Mouse (Mus musculus) E14TG2a.4 (cell line): ENCODE results near the gene Sstr4.

ENCODE experiments used
- H3K27me3 ChIP-seq: 2 replicates; pipeline ENCODE4 v1.6.1; 2014; ENCODE audit warnings: low read length, control low read depth; ENCODE audit not compliant: insufficient read depth
- H3K36me3 ChIP-seq: 2 replicates; pipeline ENCODE4 v1.6.1; 2014; ENCODE audit warnings: low read length, control low read depth; ENCODE audit not compliant: insufficient read depth
- H3K4me1 ChIP-seq: replicated peaks from 2 replicates; pipeline ENCODE4 v1.6.1; 2014; ENCODE audit warnings: low read depth, low read length, control low read depth
- H3K4me3 ChIP-seq: replicated peaks from 2 replicates; pipeline ENCODE4 v1.5.1; 2014; ENCODE audit warnings: mild to moderate bottlenecking, low read length
- H3K9me3 ChIP-seq: 2 replicates; pipeline ENCODE4 v1.6.1; 2014; ENCODE audit warnings: low read length, control low read depth
- CTCF ChIP-seq: conservative IDR thresholded peaks from 2 replicates; pipeline ENCODE4 v1.5.1; 2014; ENCODE audit warnings: low read length
- NANOG ChIP-seq: IDR thresholded peaks from 2 replicates; pipeline ENCODE4 v1.6.1; 2014; ENCODE audit warnings: borderline replicate concordance, low read length, mixed read lengths
- POU5F1 ChIP-seq: IDR thresholded peaks from 2 replicates; pipeline ENCODE4 v1.6.1; 2014; ENCODE audit warnings: low read length, borderline replicate concordance

Gene Sstr4

DNA sequence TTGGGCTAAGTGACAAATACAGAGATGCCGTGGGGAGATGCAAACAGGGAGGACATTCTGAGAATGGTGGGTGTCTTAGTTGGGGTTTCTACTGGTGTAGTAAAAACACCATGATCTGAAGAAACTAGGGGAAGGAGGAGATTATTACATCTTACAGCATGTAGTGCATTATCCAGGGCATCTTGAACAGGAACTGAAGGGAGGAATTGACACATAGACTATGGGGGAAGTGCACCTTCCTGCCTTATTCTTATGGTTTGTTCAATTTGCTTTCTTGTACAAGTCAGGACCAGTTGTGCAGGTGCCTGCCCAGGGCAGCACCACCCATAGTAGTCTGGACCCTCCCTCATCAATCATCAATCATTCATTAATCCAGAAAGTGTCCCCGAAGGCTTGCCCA is 8.2 kb upstream of the Sstr4 start:
- Histone ChIP-seq H3K4me3 (no peak overlapping the region), H3K36me3 (no peaks in the 10 kb centered on the region), H3K27me3 (peaks cover 7% of the 10 kb centered on the region; the same call in 1 of the 2 replicates), H3K9me3 (no peaks in the 10 kb centered on the region; the same call in 1 of the 2 replicates), H3K4me1 (no peaks in the 10 kb centered on the region)
- TF ChIP-seq CTCF (no peak), POU5F1 (no peak), NANOG (no peak)

DNA sequence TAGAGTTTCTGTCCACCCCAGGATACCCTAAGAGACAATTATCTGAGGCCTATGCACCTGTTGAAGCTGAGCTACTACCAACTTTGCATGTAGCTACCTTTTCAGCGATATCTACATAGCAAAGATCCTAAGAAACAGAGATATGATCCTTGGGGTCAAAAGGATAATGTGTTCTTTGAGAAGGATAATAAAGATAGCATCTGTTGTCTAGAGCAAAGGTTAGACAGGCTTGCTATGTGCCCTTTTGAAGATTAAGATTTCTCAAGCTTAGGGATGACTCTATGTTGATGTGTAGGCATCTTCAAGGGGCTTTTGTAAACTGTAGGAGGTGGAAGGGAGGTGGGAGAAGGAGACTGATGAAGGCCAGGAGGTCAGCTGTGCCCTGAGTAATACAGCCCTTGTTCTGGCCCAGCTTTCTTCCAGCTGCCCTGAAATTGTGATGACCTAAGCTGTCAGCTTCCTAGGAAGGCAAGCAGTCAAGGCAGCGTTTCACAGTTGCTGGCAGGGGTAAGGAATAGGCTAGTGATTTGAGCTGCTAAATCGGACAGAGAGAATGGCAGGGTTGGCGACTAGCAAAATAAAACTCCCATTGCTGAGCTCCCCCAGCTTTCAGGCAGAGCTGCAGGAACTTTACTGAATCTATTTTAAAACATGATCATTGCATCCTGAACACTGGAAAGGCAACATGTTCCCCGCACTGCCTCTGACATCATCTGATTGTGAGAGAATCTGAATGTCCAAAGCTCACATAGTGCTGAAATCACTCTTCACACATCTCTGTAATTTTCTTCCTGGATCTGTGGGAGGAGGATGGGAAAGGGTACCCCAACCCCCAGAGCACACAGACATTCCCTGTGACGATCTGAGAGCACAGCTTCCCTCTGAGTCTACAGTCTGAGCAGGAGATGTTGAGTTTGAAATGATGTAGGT is 7.2 kb upstream of the Sstr4 start:
- Histone ChIP-seq H3K36me3 (no peaks in the 10 kb centered on the region), H3K27me3 (peaks cover 14% of the 10 kb centered on the region; the same call in 1 of the 2 replicates), H3K9me3 (no peaks in the 10 kb centered on the region; the same call in 1 of the 2 replicates), H3K4me3 (no peak overlapping the region), H3K4me1 (no peaks in the 10 kb centered on the region)
- TF ChIP-seq CTCF (no peak), POU5F1 (no peak), NANOG (no peak)

DNA sequence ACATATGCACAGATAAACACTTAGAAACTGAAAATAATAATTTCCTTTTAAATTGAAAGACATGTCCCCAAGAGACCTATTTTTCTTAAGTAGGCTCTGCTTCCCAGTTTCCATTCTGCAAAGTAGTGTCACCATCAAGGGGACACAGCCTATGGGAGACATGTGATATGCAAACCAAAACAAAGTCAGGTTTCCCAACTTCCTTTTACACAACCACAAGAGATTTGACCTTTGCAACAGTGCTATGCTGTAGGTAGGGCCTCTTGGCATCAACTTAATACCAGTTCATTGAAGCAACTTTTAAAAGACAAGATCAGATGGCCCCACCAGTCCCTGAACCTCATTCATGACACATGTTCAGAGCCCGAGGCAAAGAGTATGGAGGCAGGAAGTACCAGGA is 2.0 kb upstream of the Sstr4 start:
- Histone ChIP-seq H3K36me3 (no peaks in the 10 kb centered on the region), H3K4me3 (no peak overlapping the region), H3K27me3 (peaks cover 63% of the 10 kb centered on the region), H3K4me1 (peaks cover 17% of the 10 kb centered on the region), H3K9me3 (no peaks in the 10 kb centered on the region)
- TF ChIP-seq POU5F1 (no peak), CTCF (no peak), NANOG (no peak)

DNA sequence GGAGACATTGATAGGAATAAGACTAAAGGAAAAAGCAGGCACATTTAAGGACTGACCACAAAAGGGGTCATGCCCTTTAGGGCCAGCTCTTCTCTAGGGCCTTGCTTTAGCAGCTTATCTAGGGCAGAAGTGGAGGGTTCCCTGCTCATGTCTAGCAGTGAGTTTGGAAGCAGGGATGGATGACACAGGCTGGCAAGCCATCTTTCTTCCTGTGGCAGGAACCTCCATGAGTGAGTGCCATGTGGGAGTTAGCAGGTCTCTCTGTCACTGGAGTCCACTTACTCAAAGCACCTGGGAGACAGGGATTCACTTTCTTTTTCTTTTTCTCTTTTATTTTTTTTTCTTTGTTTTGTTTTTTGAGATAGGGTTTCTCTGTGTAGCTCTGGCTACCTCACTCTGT is 1.3 kb upstream of the Sstr4 start:
- Histone ChIP-seq H3K4me1 (peaks cover 17% of the 10 kb centered on the region), H3K4me3 (no peak overlapping the region), H3K36me3 (no peaks in the 10 kb centered on the region), H3K27me3 (peaks cover 67% of the 10 kb centered on the region), H3K9me3 (no peaks in the 10 kb centered on the region)
- no peak for TF ChIP-seq NANOG
- no peak for TF ChIP-seq POU5F1

DNA sequence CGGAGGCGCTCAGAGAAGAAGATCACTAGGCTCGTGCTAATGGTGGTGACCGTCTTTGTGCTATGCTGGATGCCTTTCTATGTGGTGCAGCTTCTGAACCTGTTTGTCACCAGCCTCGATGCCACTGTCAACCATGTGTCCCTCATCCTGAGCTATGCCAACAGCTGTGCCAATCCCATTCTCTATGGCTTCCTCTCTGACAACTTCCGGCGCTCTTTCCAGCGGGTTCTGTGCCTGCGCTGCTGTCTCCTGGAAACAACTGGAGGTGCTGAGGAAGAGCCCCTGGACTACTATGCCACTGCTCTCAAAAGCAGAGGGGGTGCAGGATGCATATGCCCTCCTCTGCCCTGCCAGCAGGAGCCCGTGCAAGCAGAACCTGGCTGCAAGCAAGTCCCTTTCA is 1.1 kb downstream of the Sstr4 start:
- TF ChIP-seq NANOG (no peak), POU5F1 (no peak), CTCF (no peak)
- H3K4me1 ChIP-seq, result peaks cover 31% of the 10 kb centered on the region
- H3K27me3 ChIP-seq, result peaks cover 66% of the 10 kb centered on the region
- peak overlapping the region; percentile 78 for H3K4me3 ChIP-seq
- no peaks in the 10 kb centered on the region for H3K9me3 ChIP-seq
- no peaks in the 10 kb centered on the region for H3K36me3 ChIP-seq

DNA sequence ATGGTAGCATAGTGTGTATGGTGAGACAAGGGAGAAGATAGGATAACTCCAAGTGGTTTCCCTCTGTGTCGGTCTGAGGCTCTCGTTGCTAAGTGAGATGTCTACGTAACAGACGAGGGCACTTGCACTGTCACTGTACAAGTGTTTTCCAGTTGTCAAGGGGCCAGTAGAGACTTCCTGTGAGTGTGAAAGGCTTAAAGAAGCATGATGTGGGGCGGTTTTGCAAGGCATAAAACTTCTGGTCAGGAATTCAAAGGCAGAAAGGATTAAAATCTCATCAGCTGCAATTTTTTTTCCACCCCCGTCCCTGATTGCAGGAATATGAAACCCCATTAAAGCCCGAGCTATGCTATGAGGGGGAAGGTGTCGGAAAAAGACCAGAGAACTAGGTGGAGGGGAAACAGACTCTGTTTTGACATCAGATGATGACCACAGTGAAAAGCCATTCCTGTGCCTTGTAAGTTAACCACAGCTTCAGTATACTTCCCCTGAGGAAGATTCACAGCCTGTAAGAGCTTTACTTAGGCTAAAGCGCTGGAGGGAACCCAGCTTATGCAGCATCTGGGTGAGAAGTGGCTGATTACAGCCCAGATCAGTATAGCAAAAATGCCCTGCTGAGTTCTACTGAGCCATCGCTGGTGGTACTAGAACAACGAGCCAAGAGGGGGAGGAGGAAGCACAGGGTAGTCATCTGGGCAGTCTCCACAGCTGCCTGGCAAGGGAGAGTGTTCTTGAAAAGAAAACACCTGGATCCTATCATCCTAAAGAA is 2.1 kb downstream of the Sstr4 start:
- no peak overlapping the region for H3K4me3 ChIP-seq
- H3K4me1 ChIP-seq, result peaks cover 32% of the 10 kb centered on the region
- H3K27me3 ChIP-seq, result peaks cover 60% of the 10 kb centered on the region
- H3K9me3 ChIP-seq, result no peaks in the 10 kb centered on the region
- H3K36me3 ChIP-seq, result no peaks in the 10 kb centered on the region
- TF ChIP-seq POU5F1 (no peak), CTCF (no peak), NANOG (no peak)

DNA sequence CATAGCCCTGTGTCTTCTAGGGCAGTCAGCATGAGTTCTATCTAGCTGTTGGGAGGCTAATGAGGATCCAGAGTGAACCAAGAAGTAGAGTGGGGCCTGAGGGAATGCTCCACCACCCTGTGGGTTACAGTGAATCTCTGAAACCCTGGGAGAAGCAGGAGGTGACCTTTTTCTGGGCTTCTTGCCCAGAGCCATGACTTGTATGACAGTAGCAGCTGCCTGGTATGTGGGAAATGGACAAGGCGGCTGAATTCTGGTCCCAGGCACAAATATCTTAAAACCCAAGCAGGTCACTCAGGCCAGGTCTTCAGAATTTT is 2.6 kb downstream of the Sstr4 start:
- TF ChIP-seq POU5F1, result no peak
- TF ChIP-seq NANOG, result no peak
- TF ChIP-seq CTCF, result no peak
- Histone ChIP-seq H3K4me1 (peaks cover 35% of the 10 kb centered on the region), H3K36me3 (no peaks in the 10 kb centered on the region), H3K27me3 (peaks cover 55% of the 10 kb centered on the region), H3K4me3 (no peak overlapping the region), H3K9me3 (no peaks in the 10 kb centered on the region)

DNA sequence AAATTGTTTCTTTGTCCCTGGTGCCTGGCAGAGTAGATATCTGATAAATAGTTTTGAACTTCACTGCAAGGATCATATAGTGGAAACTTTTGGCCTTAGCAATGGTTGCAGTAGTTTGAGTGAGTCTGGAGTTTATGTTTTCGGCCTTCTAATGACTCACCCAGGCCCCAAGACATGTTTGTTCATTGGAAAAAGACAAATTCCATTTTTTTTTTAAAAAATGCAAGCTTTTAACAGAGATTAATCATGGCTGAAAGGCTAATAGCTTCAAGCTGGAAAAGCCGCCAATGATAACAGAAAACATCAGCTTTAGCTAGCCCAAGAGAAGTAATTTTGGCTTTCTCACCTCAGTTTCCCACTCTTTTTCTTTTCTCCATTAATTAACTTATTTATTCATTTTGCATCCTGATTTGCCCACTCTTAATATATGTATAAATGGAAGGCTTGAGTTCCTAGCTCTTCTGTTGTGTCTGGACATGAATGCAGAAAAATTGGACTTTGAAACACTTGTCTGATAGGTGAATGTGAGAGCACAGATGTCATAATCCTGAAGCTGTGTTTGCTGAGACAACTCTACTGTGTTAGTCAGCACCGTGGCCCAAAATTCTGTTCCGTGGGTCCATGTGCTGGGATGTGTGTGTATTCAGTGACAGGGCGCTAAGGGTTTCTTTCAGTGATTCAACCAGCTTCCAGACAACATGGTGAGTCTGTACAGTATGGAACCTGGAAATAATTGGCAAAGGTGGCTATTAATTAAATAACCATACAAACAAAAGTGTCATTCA is 3.9 kb downstream of the Sstr4 start:
- Histone ChIP-seq H3K4me3 (no peak overlapping the region), H3K27me3 (peaks cover 44% of the 10 kb centered on the region), H3K36me3 (no peaks in the 10 kb centered on the region), H3K9me3 (no peaks in the 10 kb centered on the region), H3K4me1 (peaks cover 35% of the 10 kb centered on the region)
- TF ChIP-seq POU5F1 (no peak), CTCF (no peak), NANOG (no peak)
